Comparison of ENCODE assay signal across 14 mouse cellular contexts in the genomic region with DNA sequence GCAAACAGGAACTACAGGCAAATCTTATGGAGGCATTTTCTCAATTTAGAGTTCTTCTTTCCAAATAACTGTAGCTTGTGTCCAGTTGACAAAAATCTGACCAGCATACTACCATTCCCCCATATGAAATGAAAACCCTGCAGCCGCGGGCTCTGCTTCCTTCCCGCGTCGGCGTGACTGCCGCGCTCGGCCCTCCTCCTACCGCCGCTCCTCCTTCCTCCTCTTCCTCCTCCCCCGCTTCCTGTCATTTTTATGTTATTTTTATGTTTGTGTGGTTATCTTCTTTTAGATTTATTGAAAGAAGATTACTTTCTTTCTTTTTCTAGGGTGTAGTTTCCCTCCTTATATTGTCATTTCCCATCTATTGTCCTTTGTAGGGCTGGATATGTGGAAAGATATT. TPM values are rescaled to one million over a fixed set of nuclear protein-coding genes. Genes with fewer than 3 reads are reported as not detected.
"Had no signal": no experiment of that assay in that cellular context is flagged by ENCODE, and none has a peak within 500 bp of the region (broad histone marks: within the 10 kb centered on the region; RNA-seq: fewer than 3 reads in every experiment).

No protein-coding gene starts in this region.

RNA-seq across cellular contexts. Expression of gene Olfr474, which starts 1.9 kb away (rescaled TPM):
- total RNA-seq: neutrophil, adult 5-6 weeks had no signal
- polyA plus RNA-seq: neural tube, embryonic 13.5 days; neural tube, embryonic 14.5 days; neural tube, embryonic 15.5 days; small intestine, adult 2 months; spleen, adult 2 months; stomach, embryonic 14.5 days; stomach, embryonic 15.5 days; stomach, embryonic 16.5 days; stomach, postnatal 0 days; testis, adult 2 months; thymus, adult 2 months; thymus, postnatal 0 days; urinary bladder, adult 2 months had no signal

RNA-seq across cellular contexts. Expression of gene Olfr476, which starts 12.1 kb away (rescaled TPM):
- total RNA-seq: neutrophil, adult 5-6 weeks had no signal
- polyA plus RNA-seq: neural tube, embryonic 13.5 days; neural tube, embryonic 14.5 days; neural tube, embryonic 15.5 days; small intestine, adult 2 months; spleen, adult 2 months; stomach, embryonic 14.5 days; stomach, embryonic 15.5 days; stomach, embryonic 16.5 days; stomach, postnatal 0 days; testis, adult 2 months; thymus, adult 2 months; thymus, postnatal 0 days; urinary bladder, adult 2 months had no signal

RNA-seq across cellular contexts. Expression of gene Olfr473, which starts 22.3 kb away (rescaled TPM):
- total RNA-seq: neutrophil, adult 5-6 weeks had no signal
- polyA plus RNA-seq: neural tube, embryonic 13.5 days; neural tube, embryonic 14.5 days; neural tube, embryonic 15.5 days; small intestine, adult 2 months; spleen, adult 2 months; stomach, embryonic 14.5 days; stomach, embryonic 15.5 days; stomach, embryonic 16.5 days; stomach, postnatal 0 days; testis, adult 2 months; thymus, adult 2 months; thymus, postnatal 0 days; urinary bladder, adult 2 months had no signal

RNA-seq across cellular contexts. Expression of gene Olfr477, which starts 34.0 kb away (rescaled TPM):
- total RNA-seq: neutrophil, adult 5-6 weeks had no signal
- polyA plus RNA-seq: neural tube, embryonic 13.5 days; neural tube, embryonic 14.5 days; neural tube, embryonic 15.5 days; small intestine, adult 2 months; spleen, adult 2 months; stomach, embryonic 14.5 days; stomach, embryonic 15.5 days; stomach, embryonic 16.5 days; stomach, postnatal 0 days; testis, adult 2 months; thymus, adult 2 months; thymus, postnatal 0 days; urinary bladder, adult 2 months had no signal

RNA-seq across cellular contexts. Expression of gene Olfr472, which starts 54.8 kb away (rescaled TPM):
- total RNA-seq: neutrophil, adult 5-6 weeks had no signal
- polyA plus RNA-seq: neural tube, embryonic 13.5 days; neural tube, embryonic 14.5 days; neural tube, embryonic 15.5 days; small intestine, adult 2 months; spleen, adult 2 months; stomach, embryonic 14.5 days; stomach, embryonic 16.5 days; stomach, postnatal 0 days; thymus, adult 2 months; thymus, postnatal 0 days; urinary bladder, adult 2 months had no signal
